Mouse (Mus musculus): ENCODE results near the gene Msi2. TPM values are rescaled to one million over a fixed set of nuclear protein-coding genes. Genes with fewer than 3 reads are reported as not detected.

Msi2 gene
- polyA plus RNA-seq, 1 experiment from 2014 or later = 10.0 TPM

DNA sequence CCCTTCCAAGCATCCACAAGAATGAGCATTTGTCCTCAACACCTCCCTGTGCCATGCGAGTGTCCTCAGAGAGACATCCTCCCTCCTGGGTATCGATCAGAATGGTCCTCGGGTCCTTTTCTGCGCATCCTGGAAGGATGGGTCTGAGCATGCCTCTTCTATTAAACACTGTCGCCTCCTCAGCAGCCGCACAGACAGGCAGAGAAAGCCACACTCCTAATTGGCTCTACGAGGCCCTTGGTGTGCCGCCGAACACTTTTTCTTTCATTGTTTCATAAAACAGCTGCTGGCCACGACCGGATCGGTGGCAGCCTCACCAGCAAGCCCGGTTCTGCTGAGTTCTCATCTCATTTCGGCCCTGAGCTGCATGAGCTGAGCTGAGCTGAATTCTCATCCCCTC is 274.4 kb downstream of the Msi2 start:
- no peak for ATAC-seq
- Histone ChIP-seq H3K27me3 (replicated peaks; ENCODE audit: control insufficient read depth, insufficient read depth, low read length) (no peaks in the 10 kb centered on the region), H3K36me3 (ENCODE audit: control insufficient read depth, insufficient read depth, low read length) (no peaks in the 10 kb centered on the region), H3K4me3 (ENCODE audit: low read length) (no peak overlapping the region), H3K4me2 (ENCODE audit: low read depth, low read length) (no peak overlapping the region), H3K4me1 (ENCODE audit: control insufficient read depth, insufficient read depth, low read length) (peaks cover 3% of the 10 kb centered on the region; the same call in 1 of the 2 replicates), H3K9ac (ENCODE audit: low read depth, low read length) (no peak overlapping the region), H3K9me3 (ENCODE audit: control insufficient read depth, low read length) (no peaks in the 10 kb centered on the region), H3K27ac (ENCODE audit: low read length) (no peak overlapping the region)
- 81% methylated on average over 14 of the region's 14 CpGs for WGBS

DNA sequence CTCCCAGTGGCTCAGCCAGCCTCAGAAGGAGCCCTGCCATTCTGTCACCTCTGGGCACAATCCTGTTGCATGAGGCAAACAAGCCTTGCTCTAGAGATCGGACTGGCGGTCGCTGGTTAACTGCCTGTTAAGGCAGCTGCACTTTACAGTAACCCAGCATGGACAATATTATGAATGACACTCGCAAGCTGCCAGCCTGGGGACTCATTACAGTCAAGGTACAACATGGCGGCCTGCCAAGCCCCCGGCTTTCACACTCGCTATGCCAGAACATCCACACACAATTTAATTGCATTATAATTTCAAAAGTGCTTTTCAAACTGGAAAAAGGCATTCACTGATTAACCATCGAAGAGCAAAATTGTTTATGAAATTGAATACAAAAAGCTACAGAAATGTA is 275.0 kb downstream of the Msi2 start:
- H3K9ac ChIP-seq (ENCODE audit: low read depth, low read length) = no peak overlapping the region
- H3K4me2 ChIP-seq (ENCODE audit: low read depth, low read length) = no peak overlapping the region
- no peak overlapping the region for H3K27ac ChIP-seq (ENCODE audit: low read length)
- peaks cover 3% of the 10 kb centered on the region; the same call in 1 of the 2 replicates for H3K4me1 ChIP-seq (ENCODE audit: control insufficient read depth, insufficient read depth, low read length)
- H3K4me3 ChIP-seq (ENCODE audit: low read length) = no peak overlapping the region
- H3K9me3 ChIP-seq (ENCODE audit: control insufficient read depth, low read length) = no peaks in the 10 kb centered on the region
- WGBS = 78% methylated on average over 8 of the region's 8 CpGs
- ATAC-seq = no peak
- H3K27me3 ChIP-seq (replicated peaks; ENCODE audit: control insufficient read depth, insufficient read depth, low read length) = no peaks in the 10 kb centered on the region
- H3K36me3 ChIP-seq (ENCODE audit: control insufficient read depth, insufficient read depth, low read length) = no peaks in the 10 kb centered on the region

GRCm38 (mm10) chr11:88441871-88442740 is 276.2 kb downstream of the Msi2 start:
- Histone ChIP-seq H3K4me1 (ENCODE audit: control insufficient read depth, insufficient read depth, low read length) (peaks cover 3% of the 10 kb centered on the region; the same call in 1 of the 2 replicates), H3K27ac (ENCODE audit: low read length) (no peak overlapping the region), H3K9ac (ENCODE audit: low read depth, low read length) (no peak overlapping the region), H3K36me3 (ENCODE audit: control insufficient read depth, insufficient read depth, low read length) (no peaks in the 10 kb centered on the region), H3K4me2 (ENCODE audit: low read depth, low read length) (no peak overlapping the region), H3K27me3 (replicated peaks; ENCODE audit: control insufficient read depth, insufficient read depth, low read length) (no peaks in the 10 kb centered on the region), H3K9me3 (ENCODE audit: control insufficient read depth, low read length) (no peaks in the 10 kb centered on the region), H3K4me3 (ENCODE audit: low read length) (no peak overlapping the region)
- 63% methylated on average over 12 of the region's 12 CpGs for whole genome bisulfite sequencing
- ATAC-seq = no peak

GRCm38 (mm10) chr11:88438659-88439058 is 279.7 kb downstream of the Msi2 start:
- 91% methylated on average over 3 of the region's 3 CpGs for WGBS
- Histone ChIP-seq H3K9me3 (ENCODE audit: control insufficient read depth, low read length) (no peaks in the 10 kb centered on the region), H3K4me2 (ENCODE audit: low read depth, low read length) (no peak overlapping the region), H3K4me1 (ENCODE audit: control insufficient read depth, insufficient read depth, low read length) (peaks cover 3% of the 10 kb centered on the region; the same call in 1 of the 2 replicates), H3K27ac (ENCODE audit: low read length) (no peak overlapping the region), H3K4me3 (ENCODE audit: low read length) (no peak overlapping the region), H3K27me3 (replicated peaks; ENCODE audit: control insufficient read depth, insufficient read depth, low read length) (no peaks in the 10 kb centered on the region), H3K36me3 (ENCODE audit: control insufficient read depth, insufficient read depth, low read length) (no peaks in the 10 kb centered on the region), H3K9ac (ENCODE audit: low read depth, low read length) (no peak overlapping the region)
- ATAC-seq = no peak

- WGBS = 92% methylated on average over 2 of the region's 2 CpGs
- no peak overlapping the region for H3K4me2 ChIP-seq (ENCODE audit: low read depth, low read length)
Measured at GRCm38 (mm10) chr11:88436596-88436995, 281.7 kb downstream of the Msi2 start.

DNA sequence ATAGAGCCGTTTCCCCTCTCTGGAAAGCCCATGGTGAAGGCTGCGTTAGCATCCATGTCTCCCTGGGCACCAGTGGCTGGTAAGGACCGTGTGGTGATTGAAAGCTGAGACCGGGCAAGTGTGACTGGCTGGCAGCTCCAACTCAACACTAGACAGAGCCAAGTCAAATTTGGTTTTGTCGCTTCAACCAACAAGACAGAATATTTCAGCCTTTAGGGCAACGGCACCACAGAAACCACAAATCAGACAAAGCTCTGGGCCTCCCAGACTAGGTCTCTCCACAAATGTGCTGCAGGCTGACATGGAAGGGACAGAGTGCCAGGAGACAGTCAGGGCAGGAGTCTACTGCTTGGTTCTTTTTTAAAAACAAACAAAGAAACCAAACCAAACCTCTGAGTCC is 282.8 kb downstream of the Msi2 start:
- Histone ChIP-seq H3K9ac (ENCODE audit: low read depth, low read length) (no peak overlapping the region), H3K36me3 (ENCODE audit: control insufficient read depth, insufficient read depth, low read length) (no peaks in the 10 kb centered on the region), H3K9me3 (ENCODE audit: control insufficient read depth, low read length) (no peaks in the 10 kb centered on the region), H3K27ac (ENCODE audit: low read length) (no peak overlapping the region), H3K4me2 (ENCODE audit: low read depth, low read length) (no peak overlapping the region), H3K4me1 (ENCODE audit: control insufficient read depth, insufficient read depth, low read length) (no peaks in the 10 kb centered on the region), H3K4me3 (ENCODE audit: low read length) (no peak overlapping the region), H3K27me3 (replicated peaks; ENCODE audit: control insufficient read depth, insufficient read depth, low read length) (no peaks in the 10 kb centered on the region)
- ATAC-seq = no peak
- 86% methylated on average over 6 of the region's 6 CpGs for WGBS

More at GRCm38 (mm10) chr11:88436596-88436995, 281.7 kb downstream of the Msi2 start:
- Histone ChIP-seq H3K4me3 (ENCODE audit: low read length) (no peak overlapping the region), H3K36me3 (ENCODE audit: control insufficient read depth, insufficient read depth, low read length) (no peaks in the 10 kb centered on the region), H3K9me3 (ENCODE audit: control insufficient read depth, low read length) (no peaks in the 10 kb centered on the region), H3K27ac (ENCODE audit: low read length) (no peak overlapping the region), H3K4me1 (ENCODE audit: control insufficient read depth, insufficient read depth, low read length) (no peaks in the 10 kb centered on the region), H3K9ac (ENCODE audit: low read depth, low read length) (no peak overlapping the region), H3K27me3 (replicated peaks; ENCODE audit: control insufficient read depth, insufficient read depth, low read length) (no peaks in the 10 kb centered on the region)
- ATAC-seq = no peak

DNA sequence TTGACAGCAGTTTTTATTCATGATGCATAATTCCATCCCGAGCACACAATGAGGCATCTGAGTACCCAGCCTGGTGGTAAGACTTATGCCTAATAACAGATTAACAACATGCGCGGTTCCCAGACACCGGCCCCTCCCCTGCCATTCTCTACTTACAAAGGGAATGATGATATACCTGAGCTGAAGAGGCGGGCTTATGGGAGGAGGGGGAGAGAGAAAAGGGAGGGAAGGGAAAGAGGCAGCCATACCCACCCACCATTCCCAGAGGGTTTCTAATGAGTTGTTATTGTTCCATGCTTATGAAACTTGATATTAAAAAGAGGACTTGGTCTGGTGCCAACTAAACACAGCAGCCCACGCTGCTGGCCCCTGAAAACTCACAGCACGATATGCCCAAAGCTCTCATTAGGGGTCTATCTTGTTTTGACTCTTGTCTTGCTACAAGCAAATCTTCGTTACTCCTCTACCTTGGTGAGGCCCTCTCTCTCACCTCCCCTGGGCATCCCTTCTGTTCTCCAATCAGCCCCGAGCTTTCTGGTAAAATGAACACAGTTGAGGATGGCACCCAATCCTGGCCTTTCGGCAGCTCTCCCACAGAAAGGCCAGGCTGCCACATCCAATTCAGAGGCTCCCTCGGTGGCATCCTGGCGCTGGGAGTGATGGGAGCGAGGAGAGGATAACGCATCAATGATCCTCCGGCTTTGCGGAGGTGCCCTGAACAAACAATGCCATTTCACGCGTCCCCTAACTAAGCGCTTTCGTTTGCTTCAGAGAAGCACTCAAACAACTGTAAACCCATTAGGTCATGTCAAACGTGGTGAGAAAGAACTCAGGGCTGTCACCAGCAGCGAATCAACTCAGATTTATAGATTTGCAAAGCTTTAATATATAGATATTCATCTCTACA is 286.7 kb downstream of the Msi2 start:
- no peak overlapping the region for H3K9ac ChIP-seq (ENCODE audit: low read depth, low read length)
- H3K4me1 ChIP-seq (ENCODE audit: control insufficient read depth, insufficient read depth, low read length) = no peaks in the 10 kb centered on the region
- ATAC-seq = no peak
- H3K27ac ChIP-seq (ENCODE audit: low read length) = no peak overlapping the region
- H3K4me3 ChIP-seq (ENCODE audit: low read length) = no peak overlapping the region
- H3K4me2 ChIP-seq (ENCODE audit: low read depth, low read length) = no peak overlapping the region
- H3K9me3 ChIP-seq (ENCODE audit: control insufficient read depth, low read length) = no peaks in the 10 kb centered on the region
- no peaks in the 10 kb centered on the region for H3K27me3 ChIP-seq (replicated peaks; ENCODE audit: control insufficient read depth, insufficient read depth, low read length)
- no peaks in the 10 kb centered on the region for H3K36me3 ChIP-seq (ENCODE audit: control insufficient read depth, insufficient read depth, low read length)
- WGBS = 60% methylated on average over 22 of the region's 22 CpGs

- no peak overlapping the region for H3K4me2 ChIP-seq (ENCODE audit: low read depth, low read length)
- H3K27me3 ChIP-seq (replicated peaks; ENCODE audit: control insufficient read depth, insufficient read depth, low read length) = no peaks in the 10 kb centered on the region
- 87% methylated on average over 8 of the region's 8 CpGs for WGBS
- peaks cover 11% of the 10 kb centered on the region for H3K4me1 ChIP-seq (ENCODE audit: control insufficient read depth, insufficient read depth, low read length)
- H3K9me3 ChIP-seq (ENCODE audit: control insufficient read depth, low read length) = no peaks in the 10 kb centered on the region
- no peaks in the 10 kb centered on the region for H3K36me3 ChIP-seq (ENCODE audit: control insufficient read depth, insufficient read depth, low read length)
- no peak for ATAC-seq
- no peak overlapping the region for H3K9ac ChIP-seq (ENCODE audit: low read depth, low read length)
- H3K4me3 ChIP-seq (ENCODE audit: low read length) = no peak overlapping the region
- H3K27ac ChIP-seq (ENCODE audit: low read length) = no peak overlapping the region
Measured at GRCm38 (mm10) chr11:88430292-88430691, 288.0 kb downstream of the Msi2 start.

- H3K4me1 ChIP-seq (ENCODE audit: control insufficient read depth, insufficient read depth, low read length) = peaks cover 16% of the 10 kb centered on the region
- no peaks in the 10 kb centered on the region for H3K27me3 ChIP-seq (replicated peaks; ENCODE audit: control insufficient read depth, insufficient read depth, low read length)
- H3K4me3 ChIP-seq (ENCODE audit: low read length) = no peak overlapping the region
- WGBS = 98% methylated on average over 6 of the region's 6 CpGs
- no peak for ATAC-seq
- H3K4me2 ChIP-seq (ENCODE audit: low read depth, low read length) = no peak overlapping the region
- H3K27ac ChIP-seq (ENCODE audit: low read length) = no peak overlapping the region
- H3K36me3 ChIP-seq (ENCODE audit: control insufficient read depth, insufficient read depth, low read length) = no peaks in the 10 kb centered on the region
- H3K9me3 ChIP-seq (ENCODE audit: control insufficient read depth, low read length) = no peaks in the 10 kb centered on the region
- H3K9ac ChIP-seq (ENCODE audit: low read depth, low read length) = no peak overlapping the region
Measured at GRCm38 (mm10) chr11:88429680-88430079, 288.6 kb downstream of the Msi2 start.
